Mouse (Mus musculus): ENCODE measurements around the gene Wdr4. TPM values are rescaled to one million over a fixed set of nuclear protein-coding genes. Genes with fewer than 3 reads are reported as not detected.

Wdr4 gene
- polyA plus RNA-seq, 1 experiment from 2014 or later = 43.7 TPM

DNA sequence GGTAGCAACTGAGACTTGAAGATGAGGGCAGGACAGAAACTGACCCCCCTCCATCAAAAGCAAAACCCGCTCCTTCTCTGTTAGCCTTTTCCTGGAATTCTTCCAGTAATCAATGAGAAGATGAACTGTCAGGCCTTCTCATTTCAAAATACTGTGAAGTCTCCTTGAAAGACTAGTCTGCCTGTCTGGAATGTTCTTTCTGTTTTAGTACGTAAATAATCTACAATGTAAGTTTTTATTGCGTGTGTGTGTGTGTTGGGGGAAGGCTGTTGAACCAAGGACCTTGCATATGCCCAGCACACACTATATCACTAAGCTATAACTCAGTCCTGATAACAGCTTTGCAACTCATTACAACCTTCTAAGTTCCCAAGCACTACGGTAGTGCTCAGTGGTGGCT lies 5.3 kb upstream of the Wdr4 start:
- Histone ChIP-seq H3K4me1 (ENCODE audit: control insufficient read depth, insufficient read depth, low read length) (peaks cover 22% of the 10 kb centered on the region), H3K9ac (ENCODE audit: low read depth, low read length) (no peak overlapping the region), H3K9me3 (replicated peaks; ENCODE audit: control insufficient read depth, low read length, poor library complexity, severe bottlenecking) (no peaks in the 10 kb centered on the region), H3K27ac (ENCODE audit: low read length) (no peak overlapping the region), H3K36me3 (ENCODE audit: control insufficient read depth, insufficient read depth, low read length) (peaks cover 19% of the 10 kb centered on the region), H3K4me2 (ENCODE audit: low read length) (no peak overlapping the region), H3K27me3 (ENCODE audit: control insufficient read depth, insufficient read depth, low read depth, low read length) (no peaks in the 10 kb centered on the region), H3K4me3 (ENCODE audit: low read depth, low read length) (no peak overlapping the region)
- 95% methylated on average over 4 of the region's 4 CpGs for WGBS
- no peak for ATAC-seq

GRCm38 (mm10) chr17:31521948-31522347 lies 2.2 kb upstream of the Wdr4 start:
- Histone ChIP-seq H3K27ac (ENCODE audit: low read length) (peak overlapping the region; percentile 40; the same call in 1 of the 2 replicates), H3K9me3 (replicated peaks; ENCODE audit: control insufficient read depth, low read length, poor library complexity, severe bottlenecking) (no peaks in the 10 kb centered on the region), H3K36me3 (ENCODE audit: control insufficient read depth, insufficient read depth, low read length) (0 out of 2 replicates have a peak, but pooled peaks cover 3% of the 10 kb centered on the region), H3K27me3 (ENCODE audit: control insufficient read depth, insufficient read depth, low read depth, low read length) (no peaks in the 10 kb centered on the region), H3K4me1 (ENCODE audit: control insufficient read depth, insufficient read depth, low read length) (peaks cover 20% of the 10 kb centered on the region), H3K9ac (ENCODE audit: low read depth, low read length) (no peak overlapping the region), H3K4me3 (ENCODE audit: low read depth, low read length) (no peak overlapping the region), H3K4me2 (ENCODE audit: low read length) (no peak overlapping the region)
- ATAC-seq = no peak
- WGBS = 72% methylated on average over 6 of the region's 6 CpGs

DNA sequence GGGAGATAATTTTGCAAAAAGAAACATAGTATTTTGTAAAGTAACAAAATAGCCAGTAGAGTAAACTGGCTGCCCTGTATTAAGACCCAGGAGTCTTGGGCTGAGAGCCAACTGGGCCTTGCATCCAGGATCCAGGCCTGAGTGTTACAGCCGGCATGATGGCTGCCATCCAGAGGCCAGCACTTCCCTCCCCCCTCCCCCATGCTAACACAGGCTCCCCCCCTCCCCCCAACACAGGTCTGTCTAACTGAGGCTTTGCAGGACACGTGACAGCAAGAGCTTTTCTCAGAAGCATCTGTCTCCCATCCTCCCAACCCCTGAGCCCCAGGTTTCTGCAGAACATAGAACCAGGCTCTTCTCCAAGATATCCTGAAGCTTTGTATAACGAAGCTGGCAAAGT lies 1.1 kb upstream of the Wdr4 start:
- Histone ChIP-seq H3K4me3 (ENCODE audit: low read depth, low read length) (peak overlapping the region; percentile 59), H3K27me3 (ENCODE audit: control insufficient read depth, insufficient read depth, low read depth, low read length) (no peaks in the 10 kb centered on the region), H3K9ac (ENCODE audit: low read depth, low read length) (peak overlapping the region; percentile 72), H3K9me3 (replicated peaks; ENCODE audit: control insufficient read depth, low read length, poor library complexity, severe bottlenecking) (no peaks in the 10 kb centered on the region), H3K4me2 (ENCODE audit: low read length) (peak overlapping the region; percentile 77), H3K27ac (ENCODE audit: low read length) (peak overlapping the region; percentile 79; the same call in 1 of the 2 replicates), H3K36me3 (ENCODE audit: control insufficient read depth, insufficient read depth, low read length) (no peaks in the 10 kb centered on the region), H3K4me1 (ENCODE audit: control insufficient read depth, insufficient read depth, low read length) (peaks cover 20% of the 10 kb centered on the region)
- WGBS = 14% methylated on average over 3 of the region's 3 CpGs
- ATAC-seq = no peak

DNA sequence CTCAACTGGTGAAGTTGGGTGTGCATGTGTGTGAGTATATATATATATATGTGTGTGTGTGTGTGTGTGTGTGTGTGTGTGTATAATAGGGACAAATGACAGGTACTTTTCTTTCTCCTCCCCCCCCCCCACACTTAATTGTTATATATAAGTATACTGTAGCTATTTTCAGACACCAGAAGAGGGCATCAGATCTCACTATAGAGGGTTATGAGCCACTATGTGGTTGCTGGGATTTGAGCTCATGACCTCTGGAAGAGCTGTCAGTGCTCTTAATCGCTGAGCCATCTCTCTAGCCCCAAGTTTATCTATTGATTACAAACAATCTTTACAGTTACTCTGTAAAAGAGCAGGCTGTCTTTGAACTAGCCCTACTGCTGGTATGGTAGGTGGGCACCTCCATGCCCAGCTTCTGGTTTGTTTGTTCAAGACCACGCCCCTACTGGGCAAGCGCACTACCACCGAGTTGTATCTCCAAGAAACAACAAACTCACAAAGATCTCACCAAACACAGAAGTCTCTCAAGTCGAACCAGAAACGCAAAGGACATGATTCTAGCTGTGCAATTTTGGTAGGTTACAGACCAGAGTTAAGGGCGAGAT lies 335 bp downstream of the Wdr4 start:
- H3K27ac ChIP-seq (ENCODE audit: low read length) = peak overlapping the region; percentile 79
- peaks cover 20% of the 10 kb centered on the region for H3K4me1 ChIP-seq (ENCODE audit: control insufficient read depth, insufficient read depth, low read length)
- H3K4me3 ChIP-seq (ENCODE audit: low read depth, low read length) = peak overlapping the region; percentile 59
- peak overlapping the region; percentile 30; the same call in 1 of the 2 replicates for H3K9ac ChIP-seq (ENCODE audit: low read depth, low read length)
- H3K9me3 ChIP-seq (replicated peaks; ENCODE audit: control insufficient read depth, low read length, poor library complexity, severe bottlenecking) = no peaks in the 10 kb centered on the region
- H3K36me3 ChIP-seq (ENCODE audit: control insufficient read depth, insufficient read depth, low read length) = no peaks in the 10 kb centered on the region
- H3K27me3 ChIP-seq (ENCODE audit: control insufficient read depth, insufficient read depth, low read depth, low read length) = no peaks in the 10 kb centered on the region
- WGBS = 2% methylated on average over 7 of the region's 7 CpGs
- peak overlapping the region; percentile 77 for H3K4me2 ChIP-seq (ENCODE audit: low read length)
- peak; percentile 76 for ATAC-seq

DNA sequence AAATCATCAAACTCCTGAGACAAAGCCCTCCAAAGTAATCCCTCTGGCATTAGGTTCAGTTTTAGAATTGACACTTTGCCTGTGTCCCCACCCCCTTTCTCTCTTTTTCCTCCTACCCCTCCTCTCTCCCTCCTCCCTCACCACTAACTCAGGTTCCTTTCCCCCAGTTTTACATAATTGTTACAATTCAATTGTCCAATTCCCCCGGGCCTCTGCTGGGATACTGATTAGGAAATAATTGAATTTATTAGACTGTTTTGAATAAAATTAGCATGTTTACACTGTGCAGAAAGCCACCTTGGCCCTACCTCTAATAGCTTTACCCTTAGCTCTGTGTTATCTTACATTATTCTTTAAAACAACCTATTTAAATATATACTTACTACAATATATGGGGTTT lies 5.1 kb downstream of the Wdr4 start:
- Histone ChIP-seq H3K4me1 (ENCODE audit: control insufficient read depth, insufficient read depth, low read length) (peaks cover 12% of the 10 kb centered on the region), H3K27me3 (ENCODE audit: control insufficient read depth, insufficient read depth, low read depth, low read length) (no peaks in the 10 kb centered on the region), H3K4me2 (ENCODE audit: low read length) (no peak overlapping the region), H3K27ac (ENCODE audit: low read length) (no peak overlapping the region), H3K36me3 (ENCODE audit: control insufficient read depth, insufficient read depth, low read length) (peaks cover 2% of the 10 kb centered on the region; the same call in 1 of the 2 replicates), H3K9ac (ENCODE audit: low read depth, low read length) (no peak overlapping the region), H3K9me3 (replicated peaks; ENCODE audit: control insufficient read depth, low read length, poor library complexity, severe bottlenecking) (no peaks in the 10 kb centered on the region), H3K4me3 (ENCODE audit: low read depth, low read length) (no peak overlapping the region)
- ATAC-seq = no peak
- 75% methylated on average over 1 of the region's 1 CpGs for WGBS

GRCm38 (mm10) chr17:31512593-31512992 lies 7.2 kb downstream of the Wdr4 start:
- no peaks in the 10 kb centered on the region for H3K9me3 ChIP-seq (replicated peaks; ENCODE audit: control insufficient read depth, low read length, poor library complexity, severe bottlenecking)
- WGBS = 19% methylated on average over 6 of the region's 6 CpGs
- peak overlapping the region; percentile 83 for H3K4me3 ChIP-seq (ENCODE audit: low read depth, low read length)
- peak overlapping the region; percentile 83 for H3K4me2 ChIP-seq (ENCODE audit: low read length)
- peak overlapping the region; percentile 78 for H3K9ac ChIP-seq (ENCODE audit: low read depth, low read length)
- H3K27me3 ChIP-seq (ENCODE audit: control insufficient read depth, insufficient read depth, low read depth, low read length) = no peaks in the 10 kb centered on the region
- ATAC-seq = no peak; the same call in 1 of the 2 replicates
- H3K4me1 ChIP-seq (ENCODE audit: control insufficient read depth, insufficient read depth, low read length) = peaks cover 12% of the 10 kb centered on the region
- H3K36me3 ChIP-seq (ENCODE audit: control insufficient read depth, insufficient read depth, low read length) = peaks cover 8% of the 10 kb centered on the region; the same call in 1 of the 2 replicates
- peak overlapping the region; percentile 86 for H3K27ac ChIP-seq (ENCODE audit: low read length)

DNA sequence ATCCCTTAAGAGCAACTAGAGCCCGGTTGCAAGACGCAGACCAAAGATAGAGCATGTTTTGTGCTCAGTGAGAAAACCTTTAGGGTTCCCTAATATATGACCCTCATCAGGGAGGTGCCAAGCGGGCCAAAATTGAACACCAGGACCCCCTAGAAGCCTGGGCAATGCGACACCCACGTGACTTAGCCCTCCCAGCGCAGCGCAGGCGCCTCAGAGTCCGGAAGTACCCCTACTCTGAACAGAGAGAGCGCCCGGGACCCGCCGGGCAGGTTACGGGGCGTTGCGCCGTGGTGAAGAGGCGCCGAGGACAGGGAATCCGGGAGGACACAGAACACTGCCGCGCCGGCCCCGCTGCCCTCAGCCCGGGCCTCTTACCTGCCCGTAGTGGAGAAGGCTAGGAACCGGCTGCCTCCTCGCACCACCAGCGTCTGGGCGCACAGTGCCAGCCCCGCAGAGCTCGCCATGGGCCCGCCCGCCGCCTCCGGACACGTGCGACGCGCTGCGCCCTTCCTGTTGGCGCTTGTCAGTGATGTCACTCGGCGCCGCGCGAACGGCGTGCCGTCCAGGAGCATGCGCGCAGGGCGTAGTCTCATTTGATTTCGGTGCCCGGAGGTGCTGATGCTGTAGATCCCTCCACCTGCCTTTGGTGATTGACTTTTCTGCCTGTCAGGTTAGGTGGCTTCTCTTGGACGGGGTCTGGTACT lies 7.8 kb downstream of the Wdr4 start:
- no peaks in the 10 kb centered on the region for H3K9me3 ChIP-seq (replicated peaks; ENCODE audit: control insufficient read depth, low read length, poor library complexity, severe bottlenecking)
- peaks cover 12% of the 10 kb centered on the region for H3K4me1 ChIP-seq (ENCODE audit: control insufficient read depth, insufficient read depth, low read length)
- peak overlapping the region; percentile 83 for H3K4me3 ChIP-seq (ENCODE audit: low read depth, low read length)
- H3K4me2 ChIP-seq (ENCODE audit: low read length) = peak overlapping the region; percentile 83
- no peaks in the 10 kb centered on the region for H3K27me3 ChIP-seq (ENCODE audit: control insufficient read depth, insufficient read depth, low read depth, low read length)
- peak overlapping the region; percentile 86 for H3K27ac ChIP-seq (ENCODE audit: low read length)
- H3K9ac ChIP-seq (ENCODE audit: low read depth, low read length) = peak overlapping the region; percentile 78
- peak; percentile 96 for ATAC-seq
- peaks cover 14% of the 10 kb centered on the region for H3K36me3 ChIP-seq (ENCODE audit: control insufficient read depth, insufficient read depth, low read length)
- WGBS = under 1% methylated on average over 53 of the region's 56 CpGs

- Histone ChIP-seq H3K27ac (ENCODE audit: low read length) (no peak overlapping the region), H3K36me3 (ENCODE audit: control insufficient read depth, insufficient read depth, low read length) (peaks cover 18% of the 10 kb centered on the region), H3K9ac (ENCODE audit: low read depth, low read length) (no peak overlapping the region), H3K4me1 (ENCODE audit: control insufficient read depth, insufficient read depth, low read length) (peaks cover 12% of the 10 kb centered on the region), H3K4me2 (ENCODE audit: low read length) (peak overlapping the region; percentile 83), H3K27me3 (ENCODE audit: control insufficient read depth, insufficient read depth, low read depth, low read length) (no peaks in the 10 kb centered on the region), H3K4me3 (ENCODE audit: low read depth, low read length) (peak overlapping the region; percentile 83), H3K9me3 (replicated peaks; ENCODE audit: control insufficient read depth, low read length, poor library complexity, severe bottlenecking) (no peaks in the 10 kb centered on the region)
- ATAC-seq = no peak
- WGBS = 96% methylated on average over 6 of the region's 6 CpGs
Measured at GRCm38 (mm10) chr17:31510944-31511343, 8.8 kb downstream of the Wdr4 start.

- Histone ChIP-seq H3K27me3 (ENCODE audit: control insufficient read depth, insufficient read depth, low read depth, low read length) (no peaks in the 10 kb centered on the region), H3K4me3 (ENCODE audit: low read depth, low read length) (no peak overlapping the region), H3K9ac (ENCODE audit: low read depth, low read length) (no peak overlapping the region), H3K4me2 (ENCODE audit: low read length) (no peak overlapping the region), H3K36me3 (ENCODE audit: control insufficient read depth, insufficient read depth, low read length) (peaks cover 31% of the 10 kb centered on the region), H3K9me3 (replicated peaks; ENCODE audit: control insufficient read depth, low read length, poor library complexity, severe bottlenecking) (no peaks in the 10 kb centered on the region), H3K27ac (ENCODE audit: low read length) (no peak overlapping the region), H3K4me1 (ENCODE audit: control insufficient read depth, insufficient read depth, low read length) (peaks cover 6% of the 10 kb centered on the region)
- 87% methylated on average over 7 of the region's 7 CpGs for WGBS
- ATAC-seq = no peak
Measured at GRCm38 (mm10) chr17:31506282-31506681, 13.5 kb downstream of the Wdr4 start.

Measured in midbrain, embryonic 16.5 days (tissue).